Mouse (Mus musculus) limb, embryonic 13.5 days (tissue): ENCODE results near the gene Nepn. TPM values are rescaled to one million over a fixed set of nuclear protein-coding genes. Genes with fewer than 3 reads are reported as not detected.

ENCODE experiments used
- ATAC-seq: fragments of 200-750 bp; cut with Nextera tagmentation; 2 replicates; pipeline ENCODE4 v1.8.0; 2017; ENCODE audit warnings: low read depth, moderate number of reproducible peaks, moderate TSS enrichment; ENCODE audit not compliant: low FRiP score
- H3K27ac ChIP-seq: fragments of 300-500 bp; sonication (generic); 2 replicates; pipeline ENCODE4 v1.5.1; 2015; ENCODE audit warnings: inconsistent platforms, mild to moderate bottlenecking, moderate library complexity
- H3K27me3 ChIP-seq: fragments of 300-500 bp; sonication (generic); 2 replicates; pipeline ENCODE4 v1.6.1; 2015; ENCODE audit warnings: mild to moderate bottlenecking, inconsistent platforms
- H3K36me3 ChIP-seq: fragments of 300-500 bp; sonication (generic); 2 replicates; pipeline ENCODE4 v1.6.1; 2015; ENCODE audit warnings: inconsistent platforms, mild to moderate bottlenecking, moderate library complexity
- H3K4me1 ChIP-seq: fragments of 300-500 bp; sonication (generic); 2 replicates; pipeline ENCODE4 v1.6.1; 2015; ENCODE audit warnings: inconsistent platforms
- H3K4me2 ChIP-seq: fragments of 300-500 bp; sonication (generic); replicated peaks from 2 replicates; pipeline ENCODE4 v1.6.1; 2015; ENCODE audit warnings: inconsistent platforms, mild to moderate bottlenecking, moderate library complexity
- H3K4me3 ChIP-seq: fragments of 300-500 bp; sonication (generic); 2 replicates; pipeline ENCODE4 v1.5.1; 2015; ENCODE audit warnings: moderate library complexity, mild to moderate bottlenecking, inconsistent platforms
- H3K9ac ChIP-seq: fragments of 300-500 bp; sonication (generic); 2 replicates; pipeline ENCODE4 v1.6.1; 2015; ENCODE audit warnings: mild to moderate bottlenecking, inconsistent platforms
- H3K9me3 ChIP-seq: fragments of 300-500 bp; sonication (generic); 2 replicates; pipeline ENCODE4 v1.6.1; 2016; ENCODE audit warnings: inconsistent platforms
- WGBS: fragments of 180-500 bp; shearing (Covaris S2); methylation state at CpG from one replicate; pipeline ENCODE4 v1.1.7; 2015; 5-methylcytosine and 5-hydroxymethylcytosine counted together
- polyA plus RNA-seq: library from polyadenylated mRNA; unstranded; fragments of >200 nt; fragmentation: Nextera tagmentation; extraction: Ambion mirVana; gene quantifications from 2 replicates; pipeline ENCODE4 v1.2.1, GENCODE M21; 2015

The Nepn gene
- polyA plus RNA-seq, 1 experiment from 2014 or later, result 0.13 TPM

DNA sequence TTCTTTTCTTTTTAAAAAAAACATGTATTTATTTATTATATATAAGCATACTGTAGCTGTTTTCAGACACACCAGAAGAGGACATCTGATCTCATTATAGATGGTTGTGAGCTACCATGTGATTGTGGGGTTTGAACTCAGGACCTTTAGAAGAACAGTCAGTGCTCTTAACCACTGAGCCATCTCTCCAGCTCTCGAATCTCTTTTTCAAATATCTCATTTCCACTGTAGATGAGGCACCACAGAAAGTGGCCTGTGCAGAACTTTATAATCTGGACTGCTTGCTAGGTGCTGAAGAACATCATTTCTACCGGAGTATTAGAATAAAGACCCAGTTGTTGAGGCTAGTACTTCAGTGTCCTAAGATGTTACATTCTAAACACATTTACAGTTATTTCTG is 26.2 kb downstream of the Nepn start:
- 81% methylated on average over 2 of the region's 2 CpGs for WGBS
- no peak for ATAC-seq
- H3K4me1 ChIP-seq, result peaks cover 21% of the 10 kb centered on the region

DNA sequence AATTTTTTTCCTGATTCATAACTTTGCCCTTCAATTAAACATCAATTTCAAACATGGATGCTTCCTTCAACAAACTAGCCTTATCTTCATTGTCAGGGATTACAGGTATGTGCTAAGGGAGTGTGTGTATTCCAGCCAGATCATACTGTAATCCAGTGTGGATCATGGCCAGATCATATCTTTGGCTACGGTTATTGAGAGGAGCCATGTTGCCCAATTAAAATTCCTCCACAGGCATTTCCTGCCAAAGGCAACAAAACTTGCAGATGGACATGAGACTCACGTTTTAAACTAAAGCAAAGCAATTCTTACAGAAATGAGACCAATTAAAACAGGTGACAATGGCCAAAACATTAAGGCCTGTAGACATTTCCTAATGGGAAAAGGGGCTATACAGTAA is 27.7 kb downstream of the Nepn start:
- H3K4me2 ChIP-seq, result peak overlapping the region; percentile 60
- H3K9ac ChIP-seq, result no peak overlapping the region; the same call in 1 of the 2 replicates
- no peak overlapping the region for H3K27ac ChIP-seq
- peaks cover 27% of the 10 kb centered on the region for H3K4me1 ChIP-seq
- H3K4me3 ChIP-seq, result peak overlapping the region; percentile 94
- WGBS, result 23% methylated on average over 2 of the region's 2 CpGs
- no peak for ATAC-seq
- H3K27me3 ChIP-seq, result no peaks in the 10 kb centered on the region
- no peaks in the 10 kb centered on the region for H3K9me3 ChIP-seq
- no peaks in the 10 kb centered on the region for H3K36me3 ChIP-seq

More for the DNA sequence above, 26.2 kb downstream of the Nepn start:
- Histone ChIP-seq H3K9me3 (no peaks in the 10 kb centered on the region), H3K27me3 (no peaks in the 10 kb centered on the region), H3K27ac (no peak overlapping the region), H3K9ac (no peak overlapping the region), H3K4me2 (no peak overlapping the region), H3K36me3 (no peaks in the 10 kb centered on the region), H3K4me3 (no peak overlapping the region)

DNA sequence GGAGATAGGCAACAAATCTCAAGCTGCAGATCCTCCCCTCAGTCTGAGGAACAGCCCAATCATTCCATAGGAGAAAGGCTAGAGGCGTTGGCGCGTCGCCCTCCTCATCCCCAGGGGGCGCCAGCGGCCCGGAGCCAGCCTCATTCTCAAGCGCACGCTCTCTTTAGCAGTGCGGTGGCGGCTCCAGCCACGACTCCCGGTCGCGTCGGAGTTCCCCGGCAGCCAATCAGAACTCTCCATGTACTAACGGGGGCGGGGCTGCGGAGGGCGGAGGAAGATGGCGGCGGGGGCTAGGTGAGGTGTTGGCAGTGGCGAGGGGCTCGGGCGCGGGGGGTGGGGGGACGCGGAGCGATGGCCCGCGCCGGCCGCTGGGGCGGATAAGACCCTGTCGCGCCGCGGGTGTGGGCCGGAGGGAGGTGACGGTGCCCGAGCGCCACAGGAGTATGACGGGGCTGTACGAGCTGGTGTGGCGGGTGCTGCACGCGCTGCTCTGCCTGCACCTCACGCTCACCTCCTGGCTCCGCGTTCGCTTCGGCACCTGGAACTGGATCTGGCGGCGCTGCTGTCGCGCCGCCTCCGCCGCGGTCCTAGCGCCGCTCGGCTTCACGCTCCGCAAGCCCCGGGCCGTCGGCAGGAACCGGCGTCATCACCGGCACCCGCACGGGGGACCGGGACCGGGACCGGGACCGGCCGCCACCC is 28.7 kb downstream of the Nepn start, which contains the start of gene Nus1:
Nus1 (plus strand) TSS at position 249 of the 699 bp plus-strand sequence.
- peak within 1 kb of the TSS; percentile 81 for H3K4me2 ChIP-seq
- peak within 1 kb of the TSS; percentile 95 for H3K9ac ChIP-seq
- peak within 1 kb of the TSS; percentile 92 for H3K27ac ChIP-seq
- no peaks in the 10 kb centered on the region for H3K9me3 ChIP-seq
- WGBS, result under 1% methylated on average over 73 of the region's 79 CpGs
- 0 out of 2 replicates have a peak, but pooled peaks cover 3% of the 10 kb centered on the region for H3K36me3 ChIP-seq
- H3K4me1 ChIP-seq, result peaks cover 27% of the 10 kb centered on the region
- peak; percentile 99 for ATAC-seq
- H3K4me3 ChIP-seq, result peak within 1 kb of the TSS; percentile 94
- H3K27me3 ChIP-seq, result no peaks in the 10 kb centered on the region

DNA sequence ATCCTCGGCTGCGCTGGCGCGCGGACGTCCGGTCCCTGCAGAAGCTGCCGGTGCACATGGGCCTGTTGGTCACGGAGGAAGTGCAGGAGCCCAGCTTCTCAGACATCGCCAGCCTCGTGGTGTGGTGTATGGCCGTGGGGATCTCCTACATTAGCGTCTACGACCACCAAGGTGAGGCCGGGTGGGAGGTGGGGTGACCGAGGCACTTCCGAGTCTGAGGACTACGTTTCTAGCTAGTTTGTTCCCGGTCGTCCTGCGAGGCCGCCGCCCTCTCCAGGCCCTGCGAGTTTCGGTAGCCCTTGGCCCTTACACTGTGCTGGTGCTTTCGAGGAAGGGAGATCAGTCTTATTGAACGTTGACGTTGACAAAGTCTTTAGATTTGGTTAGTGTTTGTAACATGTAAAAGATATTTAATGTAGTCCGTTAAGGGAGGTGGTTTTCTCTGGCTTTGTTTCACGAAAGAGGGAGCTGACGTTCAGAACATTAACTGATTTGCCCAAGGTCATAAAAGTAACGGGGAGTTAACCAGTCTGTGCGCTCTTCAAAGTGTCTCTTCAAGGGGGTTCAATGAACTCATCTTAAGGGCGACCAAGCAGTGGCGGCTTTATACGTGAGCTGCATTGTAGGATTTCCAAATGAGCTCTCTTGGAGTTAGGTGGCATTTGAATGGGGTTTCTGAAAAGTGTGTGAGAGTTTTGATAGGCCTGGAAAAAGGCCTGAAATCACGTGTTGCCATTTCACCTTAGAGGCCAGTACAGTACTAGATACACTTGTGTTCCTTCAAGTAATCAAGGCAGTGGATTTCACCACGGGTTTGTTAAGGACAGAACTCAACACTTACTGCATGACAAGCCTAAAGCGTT is 29.5 kb downstream of the Nepn start:
- peak overlapping the region; percentile 95 for H3K9ac ChIP-seq
- WGBS, result 2% methylated on average over 39 of the region's 39 CpGs

DNA sequence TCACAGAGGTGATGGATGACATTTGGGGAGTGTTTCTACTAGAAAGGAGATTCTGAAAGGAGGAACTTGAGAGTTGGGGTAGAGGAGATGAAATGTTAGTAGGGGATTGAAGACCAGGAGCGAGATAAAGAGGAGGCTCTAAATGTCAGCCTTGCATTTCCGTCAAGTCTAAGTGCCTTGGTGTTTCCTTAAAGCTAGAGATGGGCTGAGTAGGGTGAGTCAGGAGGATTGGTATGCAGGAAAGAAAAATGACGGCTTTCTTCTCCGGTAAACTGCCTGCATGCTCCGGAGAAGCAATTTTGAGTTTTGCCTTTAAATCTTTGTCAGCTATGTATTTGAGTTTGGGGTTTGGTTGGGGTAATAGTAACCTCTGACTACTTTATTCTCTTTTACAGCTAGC is 30.2 kb downstream of the Nepn start:
- 58% methylated on average over 5 of the region's 5 CpGs for WGBS
- 0 out of 2 replicates have a peak, but pooled peaks cover 3% of the 10 kb centered on the region for H3K36me3 ChIP-seq
- ATAC-seq, result no peak
- no peak overlapping the region for H3K27ac ChIP-seq
- peaks cover 32% of the 10 kb centered on the region for H3K4me1 ChIP-seq
- H3K4me3 ChIP-seq, result peak overlapping the region; percentile 94
- peak overlapping the region; percentile 95 for H3K9ac ChIP-seq
- peak overlapping the region; percentile 81 for H3K4me2 ChIP-seq
- no peaks in the 10 kb centered on the region for H3K27me3 ChIP-seq
- no peaks in the 10 kb centered on the region for H3K9me3 ChIP-seq

More for the DNA sequence above, 29.5 kb downstream of the Nepn start:
- peak overlapping the region; percentile 94 for H3K4me3 ChIP-seq
- H3K36me3 ChIP-seq, result 0 out of 2 replicates have a peak, but pooled peaks cover 3% of the 10 kb centered on the region
- H3K9me3 ChIP-seq, result no peaks in the 10 kb centered on the region
- no peaks in the 10 kb centered on the region for H3K27me3 ChIP-seq
- H3K4me1 ChIP-seq, result peaks cover 27% of the 10 kb centered on the region
- peak overlapping the region; percentile 92 for H3K27ac ChIP-seq
- peak overlapping the region; percentile 81 for H3K4me2 ChIP-seq
- peak; percentile 33 for ATAC-seq

DNA sequence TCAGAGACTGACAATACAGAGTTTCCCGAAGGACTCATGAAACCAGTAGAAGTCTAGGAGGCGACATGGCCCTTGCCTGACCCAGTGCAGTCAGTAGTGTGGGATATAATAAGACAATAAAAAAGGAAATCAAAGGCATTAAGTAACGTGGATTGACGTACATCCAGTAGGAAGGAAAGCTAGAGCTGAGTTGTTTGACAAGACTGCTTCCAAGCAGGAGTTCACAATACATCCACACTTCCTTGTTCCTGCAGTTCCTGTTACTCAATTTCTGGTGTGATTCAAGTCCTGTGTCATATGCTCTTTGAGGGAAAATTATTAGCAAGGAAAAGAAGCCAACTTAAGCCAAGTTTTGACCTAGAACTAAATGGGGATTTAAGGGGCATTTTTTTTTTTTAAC is 30.6 kb downstream of the Nepn start:
- Histone ChIP-seq H3K27me3 (no peaks in the 10 kb centered on the region), H3K9me3 (no peaks in the 10 kb centered on the region), H3K27ac (no peak overlapping the region), H3K9ac (peak overlapping the region; percentile 95), H3K36me3 (0 out of 2 replicates have a peak, but pooled peaks cover 3% of the 10 kb centered on the region), H3K4me1 (peaks cover 34% of the 10 kb centered on the region), H3K4me2 (peak overlapping the region; percentile 81), H3K4me3 (peak overlapping the region; percentile 94)
- 69% methylated on average over 4 of the region's 4 CpGs for WGBS
- ATAC-seq, result no peak

DNA sequence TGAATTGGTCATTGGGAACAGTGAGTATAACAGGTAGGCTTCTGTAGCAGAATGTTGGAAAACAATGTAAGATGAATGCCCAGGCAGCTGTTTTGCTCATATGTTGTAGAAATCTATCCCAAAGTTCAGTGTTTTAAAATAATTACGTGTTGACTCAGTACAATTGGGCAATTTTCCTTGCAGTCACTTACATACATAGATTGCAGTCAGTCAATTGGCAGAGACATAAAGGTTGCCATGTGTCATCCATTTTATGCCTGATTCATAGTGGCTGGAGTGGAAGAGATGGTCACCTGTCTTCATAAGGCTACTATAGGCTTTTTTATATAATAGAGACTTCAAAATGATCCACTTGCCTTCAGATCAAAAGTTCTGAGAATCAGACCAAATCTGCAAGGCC is 31.8 kb downstream of the Nepn start:
- H3K4me3 ChIP-seq, result no peak overlapping the region
- no peak overlapping the region for H3K9ac ChIP-seq
- no peak overlapping the region for H3K27ac ChIP-seq
- 0 out of 2 replicates have a peak, but pooled peaks cover 3% of the 10 kb centered on the region for H3K36me3 ChIP-seq
- H3K4me2 ChIP-seq, result no peak overlapping the region
- H3K27me3 ChIP-seq, result no peaks in the 10 kb centered on the region
- H3K9me3 ChIP-seq, result no peaks in the 10 kb centered on the region
- 91% methylated on average over 1 of the region's 1 CpGs for WGBS
- peaks cover 34% of the 10 kb centered on the region for H3K4me1 ChIP-seq
- no peak for ATAC-seq

DNA sequence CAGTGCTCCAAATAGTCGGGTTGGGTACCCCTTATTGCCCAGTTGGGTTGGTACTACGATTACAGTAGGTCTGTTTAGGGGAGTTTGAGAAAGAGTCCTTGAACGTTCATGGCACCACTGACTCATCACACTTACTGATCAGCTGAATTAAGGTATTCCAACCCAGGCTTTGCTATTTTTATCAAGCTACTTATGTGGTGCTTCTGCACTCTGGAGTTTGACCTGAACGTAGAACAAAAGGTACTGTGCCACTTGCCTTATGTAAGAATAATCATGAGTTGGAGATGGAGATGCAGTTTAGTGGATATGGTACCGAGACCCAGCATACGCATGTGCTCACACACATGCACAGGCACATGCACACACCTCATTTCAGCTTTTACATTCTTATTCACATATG is 32.9 kb downstream of the Nepn start:
- peaks cover 37% of the 10 kb centered on the region for H3K4me1 ChIP-seq
- H3K27ac ChIP-seq, result no peak overlapping the region
- H3K27me3 ChIP-seq, result no peaks in the 10 kb centered on the region
- 91% methylated on average over 6 of the region's 6 CpGs for WGBS
- H3K4me3 ChIP-seq, result no peak overlapping the region
- 0 out of 2 replicates have a peak, but pooled peaks cover 3% of the 10 kb centered on the region for H3K36me3 ChIP-seq
- H3K9ac ChIP-seq, result no peak overlapping the region
- no peak for ATAC-seq
- no peaks in the 10 kb centered on the region for H3K9me3 ChIP-seq
- no peak overlapping the region for H3K4me2 ChIP-seq

DNA sequence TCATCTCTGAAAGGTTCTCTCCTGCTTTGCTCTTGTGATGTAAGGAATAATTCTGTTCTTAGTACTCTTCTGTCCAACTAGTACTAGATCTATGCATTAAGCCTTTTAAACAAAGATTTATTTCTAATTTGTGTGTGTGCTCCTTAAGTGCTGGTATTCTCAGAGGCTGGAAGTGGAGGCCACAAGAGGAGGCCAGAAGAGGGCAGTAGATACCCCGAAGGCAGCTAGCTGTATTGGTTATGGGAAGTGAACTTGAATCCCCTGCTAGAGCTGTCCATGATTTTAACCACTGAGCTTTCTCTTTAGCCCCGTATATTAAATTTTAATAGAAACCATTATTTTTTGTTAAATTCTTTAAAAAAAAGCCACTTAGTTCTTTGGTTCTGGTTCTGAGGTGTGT is 34.3 kb downstream of the Nepn start:
- 77% methylated on average over 2 of the region's 2 CpGs for WGBS
- no peaks in the 10 kb centered on the region for H3K9me3 ChIP-seq
- ATAC-seq, result no peak

DNA sequence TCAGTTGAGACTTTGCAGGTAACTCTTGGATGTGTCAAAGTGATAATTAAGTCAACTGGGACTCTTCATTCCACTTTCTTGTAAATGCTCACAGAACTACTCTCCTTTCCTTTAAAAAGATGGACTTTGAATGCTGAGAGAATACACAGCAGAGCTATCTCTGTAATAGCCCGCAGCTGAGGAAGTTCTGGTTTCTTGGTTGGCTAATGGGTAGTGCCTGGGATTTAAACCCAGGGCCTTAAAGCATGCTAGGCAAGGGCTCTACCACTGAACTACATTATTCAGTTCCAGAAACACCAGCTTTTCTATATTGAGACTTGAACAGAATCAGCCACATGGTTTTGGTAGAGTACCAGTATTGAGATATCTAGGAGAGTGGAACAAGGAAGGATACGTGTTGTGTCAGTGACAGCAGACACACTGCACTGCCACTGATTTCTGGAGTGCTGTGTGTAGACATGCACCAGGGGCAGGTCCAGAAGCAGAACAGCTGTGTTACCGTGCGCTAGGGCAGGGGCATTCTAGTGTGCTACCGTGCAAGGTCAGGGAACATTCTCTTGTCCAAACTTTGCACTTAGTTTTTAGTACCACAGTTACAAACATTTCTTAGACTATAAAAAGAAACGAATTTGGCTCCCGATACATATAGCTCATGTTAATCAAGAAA is 37.7 kb downstream of the Nepn start:
- no peak for ATAC-seq
- H3K9me3 ChIP-seq, result no peaks in the 10 kb centered on the region
- H3K4me1 ChIP-seq, result peaks cover 20% of the 10 kb centered on the region
- no peaks in the 10 kb centered on the region for H3K27me3 ChIP-seq
- no peak overlapping the region for H3K4me2 ChIP-seq
- H3K4me3 ChIP-seq, result no peak overlapping the region
- H3K9ac ChIP-seq, result no peak overlapping the region
- peaks cover 20% of the 10 kb centered on the region for H3K36me3 ChIP-seq
- WGBS, result 82% methylated on average over 7 of the region's 7 CpGs
- no peak overlapping the region for H3K27ac ChIP-seq

More for the DNA sequence above, 34.3 kb downstream of the Nepn start:
- Histone ChIP-seq H3K4me2 (no peak overlapping the region), H3K36me3 (0 out of 2 replicates have a peak, but pooled peaks cover 3% of the 10 kb centered on the region), H3K27me3 (no peaks in the 10 kb centered on the region), H3K4me3 (no peak overlapping the region), H3K4me1 (peaks cover 41% of the 10 kb centered on the region), H3K9ac (no peak overlapping the region), H3K27ac (no peak overlapping the region)

DNA sequence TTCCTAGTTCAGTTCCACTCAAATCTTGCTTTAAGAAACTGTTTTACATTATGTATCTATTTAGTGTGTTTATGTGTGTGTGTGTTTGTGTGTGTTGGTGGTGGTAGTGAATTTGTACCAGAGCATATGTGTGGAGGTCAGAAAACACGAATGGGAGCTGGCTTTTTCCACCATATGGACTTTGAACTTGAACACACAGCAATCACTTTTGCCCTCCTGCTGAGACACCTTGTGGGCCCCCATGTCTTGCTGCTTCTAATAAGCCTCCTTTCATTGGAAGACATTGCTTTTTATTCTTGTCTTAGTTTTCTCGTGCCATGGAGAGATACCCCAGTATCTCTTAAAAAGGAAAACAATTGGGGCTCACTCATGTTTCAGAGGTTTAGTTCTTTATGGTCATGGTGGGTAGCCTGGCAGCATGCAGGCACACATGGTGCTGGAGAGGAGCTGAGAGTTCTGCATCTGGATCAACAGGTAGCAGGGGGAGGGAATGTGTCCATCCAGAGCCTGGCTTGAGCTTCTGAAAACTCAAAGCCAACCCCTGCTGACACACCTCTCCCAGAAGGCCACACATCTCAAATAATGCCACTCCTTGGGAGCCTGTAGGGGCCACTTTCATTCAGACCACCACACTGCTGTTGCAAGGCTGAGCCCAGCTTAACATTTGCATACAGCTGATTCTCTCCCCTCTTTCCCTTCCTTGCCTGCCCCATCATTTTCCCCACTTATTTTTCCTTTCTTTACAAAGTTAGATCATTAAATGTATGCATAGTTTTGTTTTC is 39.1 kb downstream of the Nepn start:
- no peak for ATAC-seq
- 32% methylated on average over 2 of the region's 2 CpGs for WGBS
- H3K9ac ChIP-seq, result no peak overlapping the region
- H3K4me2 ChIP-seq, result no peak overlapping the region
- H3K4me3 ChIP-seq, result no peak overlapping the region
- no peaks in the 10 kb centered on the region for H3K27me3 ChIP-seq
- peaks cover 20% of the 10 kb centered on the region for H3K4me1 ChIP-seq
- H3K36me3 ChIP-seq, result peaks cover 30% of the 10 kb centered on the region
- no peak overlapping the region for H3K27ac ChIP-seq
- H3K9me3 ChIP-seq, result no peaks in the 10 kb centered on the region
